Mouse (Mus musculus) liver, embryonic 14.5 days (tissue): ENCODE measurements at regions not wholly inside any gene's neighbourhood (a gene's known extent, or its start where the extent isn't known, plus 50 kb on each side); places are given as distances from the start of the nearest gene placed in this dataset.

Experiments
- CTCF ChIP-seq: IDR thresholded peaks from 2 replicates; pipeline ENCODE4 v1.5.1; 2016; ENCODE audit warnings: antibody characterized with exemption, low read depth, control low read depth
- EP300 ChIP-seq: IDR thresholded peaks from 2 replicates; pipeline ENCODE4 v1.6.1; 2016; ENCODE audit warnings: antibody characterized with exemption, low read depth

DNA sequence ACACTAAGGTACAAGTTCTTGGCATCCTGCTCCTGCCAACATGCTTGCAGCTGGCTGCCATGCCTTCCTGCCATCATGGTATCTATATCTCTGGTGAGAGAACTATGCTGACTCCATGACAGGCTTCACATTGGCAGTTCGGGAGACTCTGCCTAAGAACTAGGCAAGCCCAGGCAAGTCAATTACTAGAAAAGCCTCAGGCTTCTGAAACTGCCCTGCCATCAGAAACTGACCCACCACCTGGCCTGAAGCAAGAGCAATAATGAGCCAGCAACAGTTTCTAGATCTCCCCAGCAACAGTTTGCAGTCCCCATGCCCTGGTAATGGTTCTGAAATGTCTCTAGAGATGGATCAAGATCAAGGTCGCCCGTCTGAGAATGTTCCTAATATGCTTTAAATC, 280.8 kb downstream of the Rnf152 start:
- TF ChIP-seq CTCF (no peak), EP300 (no peak)
